ENCODE assay signal across 15 mouse cellular contexts in the genomic region with DNA sequence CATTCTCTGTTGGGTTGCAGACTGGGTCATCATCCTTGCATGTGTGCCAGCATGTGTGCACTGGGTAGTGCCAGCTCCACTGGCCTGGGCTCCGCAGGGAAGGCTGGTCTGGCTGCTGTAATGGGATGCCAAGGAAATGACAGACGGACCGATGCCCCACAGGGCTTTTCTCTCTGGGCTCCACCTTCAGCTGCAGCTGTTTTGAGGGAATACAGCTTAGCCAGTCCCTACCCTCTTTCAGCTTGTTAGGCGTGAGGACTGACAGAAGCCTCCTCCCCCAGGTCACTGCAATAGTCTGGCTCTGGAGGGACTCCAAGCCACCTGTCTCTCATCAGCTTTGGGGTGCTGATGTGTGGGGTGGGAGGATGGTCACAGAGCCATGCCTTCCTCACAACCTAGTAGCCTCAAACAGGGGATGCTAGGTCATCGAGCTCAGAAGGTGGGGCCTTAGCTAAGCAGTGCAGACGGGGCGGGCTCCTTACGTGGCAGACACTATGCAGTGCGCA. TPM values are rescaled to one million over a fixed set of nuclear protein-coding genes. Genes with fewer than 3 reads are reported as not detected.
A peak's percentile ranks its signal among the peaks of the same experiment; 100 is the strongest.
DNase-seq lines count a peak whose midpoint lies in the region; ATAC-seq and TF ChIP-seq lines count a peak whose summit lies in the region.
"Had no signal": no experiment of that assay in that cellular context is flagged by ENCODE, and none has a peak within 500 bp of the region (broad histone marks: within the 10 kb centered on the region; RNA-seq: fewer than 3 reads in every experiment).

No protein-coding gene starts in this region.

- H3K36me3 ChIP-seq in midbrain, embryonic 16.5 days (ENCODE audit: control insufficient read depth, insufficient read depth, low read length), result no peaks in the 10 kb centered on the region
- H3K36me3 ChIP-seq in midbrain, embryonic 15.5 days (replicated peaks), result no peaks in the 10 kb centered on the region
- H3K36me3 ChIP-seq in myocyte (ENCODE audit: control insufficient read depth, insufficient read depth), result no peaks in the 10 kb centered on the region
- H3K36me3 ChIP-seq in liver, postnatal 0 days (replicated peaks; ENCODE audit: insufficient read depth, low read length), result no peaks in the 10 kb centered on the region

- no peak overlapping the region for H3K4me3 ChIP-seq in midbrain, embryonic 16.5 days (ENCODE audit: low read depth, low read length)
- no peak overlapping the region for H3K4me3 ChIP-seq in midbrain, embryonic 15.5 days
- no peak overlapping the region for H3K4me3 ChIP-seq in myocyte
- no peak overlapping the region for H3K4me3 ChIP-seq in liver, postnatal 0 days (ENCODE audit: low read depth, low read length)

- no peak for ATAC-seq in midbrain, embryonic 16.5 days
- no peak for ATAC-seq in midbrain, embryonic 15.5 days (replicated peaks)
- ATAC-seq in liver, postnatal 0 days, result no peak

- no peaks in the 10 kb centered on the region for H3K27me3 ChIP-seq in midbrain, embryonic 16.5 days (ENCODE audit: control insufficient read depth, insufficient read depth, low read depth, low read length)
- H3K27me3 ChIP-seq in midbrain, embryonic 15.5 days (replicated peaks), result no peaks in the 10 kb centered on the region
- no peaks in the 10 kb centered on the region for H3K27me3 ChIP-seq in myocyte (ENCODE audit: control insufficient read depth, insufficient read depth, insufficient read length)
- no peaks in the 10 kb centered on the region for H3K27me3 ChIP-seq in liver, postnatal 0 days (ENCODE audit: insufficient read depth, low read length)

- no peaks in the 10 kb centered on the region for H3K79me2 ChIP-seq in myocyte (ENCODE audit: control insufficient read depth, insufficient read depth)

- peaks cover 5% of the 10 kb centered on the region; the same call in 1 of the 2 replicates for H3K4me1 ChIP-seq in midbrain, embryonic 16.5 days (ENCODE audit: control insufficient read depth, insufficient read depth, low read length)
- H3K4me1 ChIP-seq in midbrain, embryonic 15.5 days, result peaks cover 10% of the 10 kb centered on the region
- H3K4me1 ChIP-seq in liver, postnatal 0 days (ENCODE audit: insufficient read depth), result 0 out of 2 replicates have a peak, but pooled peaks cover 2% of the 10 kb centered on the region

- no peak overlapping the region for H3K4me2 ChIP-seq in midbrain, embryonic 16.5 days (ENCODE audit: low read length)
- H3K4me2 ChIP-seq in midbrain, embryonic 15.5 days, result no peak overlapping the region
- H3K4me2 ChIP-seq in myocyte (ENCODE audit: low read depth), result no peak overlapping the region
- no peak overlapping the region for H3K4me2 ChIP-seq in liver, postnatal 0 days (ENCODE audit: low read depth, low read length)

- no peaks in the 10 kb centered on the region for H3K9me3 ChIP-seq in midbrain, embryonic 16.5 days (replicated peaks; ENCODE audit: control insufficient read depth, low read length, poor library complexity, severe bottlenecking)
- H3K9me3 ChIP-seq in midbrain, embryonic 15.5 days, result no peaks in the 10 kb centered on the region
- no peaks in the 10 kb centered on the region for H3K9me3 ChIP-seq in liver, postnatal 0 days (ENCODE audit: low read length)

- 76% methylated on average over 9 of the region's 9 CpGs for WGBS in midbrain, embryonic 16.5 days
- 76% methylated on average over 9 of the region's 9 CpGs for WGBS in midbrain, embryonic 15.5 days
- WGBS in liver, postnatal 0 days (ENCODE audit: insufficient replicate concordance), result 76% methylated on average over 9 of the region's 9 CpGs

- no peak for TF ChIP-seq EP300 in liver, postnatal 0 days (IDR thresholded peaks at IDR 0.05; ENCODE audit: low read depth)

- no peak for TF ChIP-seq CTCF in liver, postnatal 0 days (IDR thresholded peaks at IDR 0.05; ENCODE audit: low read depth)

- no peak overlapping the region for H3K27ac ChIP-seq in midbrain, embryonic 16.5 days (ENCODE audit: low read length)
- no peak overlapping the region for H3K27ac ChIP-seq in midbrain, embryonic 15.5 days
- H3K27ac ChIP-seq in liver, postnatal 0 days (ENCODE audit: low read depth), result no peak overlapping the region

- 0 out of 2 replicates have a peak overlapping the region, but pooled peaks have one; percentile 38 for H3K9ac ChIP-seq in midbrain, embryonic 16.5 days (ENCODE audit: low read depth, low read length)
- no peak overlapping the region for H3K9ac ChIP-seq in midbrain, embryonic 15.5 days
- H3K9ac ChIP-seq in liver, postnatal 0 days (replicated peaks), result no peak overlapping the region

- DNase-seq in heart, adult 11 months, result peak; percentile 96
- no peak for DNase-seq in heart, adult 8-10 months (ENCODE audit: low spot score)
- DNase-seq in cerebellum, postnatal 14 days, result peak; percentile 56 to 69
- no peak for DNase-seq in liver, postnatal 0 days
- no peak for DNase-seq in kidney, postnatal 14 days
- DNase-seq: adrenal gland, postnatal 36 days; embryo, embryonic 11 days; kidney, adult 9 months; layer of hippocampus, adult 9-11 months; thymus, postnatal 36 days had no signal

- peak; percentile 34 for TF ChIP-seq POLR2A in myocyte (IDR thresholded peaks at IDR 0.05; ENCODE audit: insufficient read length, low read depth)

- H3ac ChIP-seq in myocyte (ENCODE audit: control insufficient read depth, insufficient read length), result no peak overlapping the region

TF ChIP-seq in myocyte, 11 proteins besides CTCF, POLR2A, EP300 and RAD21:
- no peak for TF ChIP-seq REST (IDR thresholded peaks at IDR 0.05; ENCODE audit: insufficient read depth, insufficient read length)
- no peak for TF ChIP-seq SRF (IDR thresholded peaks at IDR 0.05; ENCODE audit: control insufficient read depth, insufficient read length, low read depth)
- TF ChIP-seq TCF12 (IDR thresholded peaks at IDR 0.05; ENCODE audit: insufficient read depth, poor library complexity, severe bottlenecking), result peak; percentile 52
- TF ChIP-seq CEBPB (IDR thresholded peaks at IDR 0.05; ENCODE audit: insufficient read depth, poor library complexity, severe bottlenecking), result no peak
- TF ChIP-seq MAX (IDR thresholded peaks at IDR 0.05; ENCODE audit: low read depth), result no peak
- TF ChIP-seq TCF3 (IDR thresholded peaks at IDR 0.05; ENCODE audit: insufficient read length, low read depth), result no peak
- peak; percentile 52 to 83 (median 81) for TF ChIP-seq MYOG (IDR thresholded peaks at IDR 0.05; ENCODE audit: control insufficient read depth in 1 of 3, insufficient read depth in 1 of 3, insufficient read length in 2 of 3, low read depth in 2 of 3)
- peak; percentile 38 to 83 (median 79) for TF ChIP-seq MYOD1 (IDR thresholded peaks at IDR 0.05; ENCODE audit: control insufficient read depth in 1 of 3, insufficient read length in 2 of 3, low read depth in 2 of 3)

RNA-seq across cellular contexts. Expression of a gene that starts 16.0 kb away (rescaled TPM):
- total RNA-seq in heart, adult 8-10 months (2022), result 10 to 100 TPM; 23.1 to 32.7 (median 25.0) TPM
- 3.8 TPM in 2 replicates for polyA plus RNA-seq in midbrain, embryonic 16.5 days (2015; fragmentation: Nextera tagmentation; extraction: Ambion mirVana)
- 4.6 and 4.7 TPM in 2 replicates for polyA plus RNA-seq in midbrain, embryonic 15.5 days (2015; fragmentation: Nextera tagmentation; extraction: Ambion mirVana)
- polyA plus RNA-seq in myocyte (2012; fragmentation: generic; extraction: Trizol), result 12.5 TPM
- 0.18 TPM in 1 of 2 replicates, not detected in the other for polyA plus RNA-seq in liver, postnatal 0 days (2015; fragmentation: Nextera tagmentation; extraction: Ambion mirVana)
- total RNA-seq: hematopoietic stem cell, adult 5-6 weeks; MEL had no signal

Comparison
In these comparisons a context has a peak if more than half of its experiments do, and no peak if none do; other contexts are left out.
1. DNase-seq: peak in heart, adult 11 months (single experiment) and cerebellum, postnatal 14 days (2 of 2); none in heart, adult 8-10 months (single experiment), liver, postnatal 0 days (single experiment) and kidney, postnatal 14 days (single experiment).